Mouse (Mus musculus) ovary, adult 10 weeks (tissue): ENCODE measurements around the gene Pclaf. TPM values are rescaled to one million over a fixed set of nuclear protein-coding genes. Genes with fewer than 3 reads are reported as not detected.

Experiments used
- polyA plus RNA-seq: library from polyadenylated mRNA; stranded (reverse); fragments of 350-450 nt; fragmentation: Illumina TruSeq; extraction: RNeasy Lipid Tissue Mini Kit (QIAGEN cat#74804); gene quantifications from one replicate; pipeline ENCODE4 v1.2.3, GENCODE M21; 2014

The Pclaf gene
- polyA plus RNA-seq, result 101 TPM

GRCm38 (mm10) chr9:65890143-65890628 lies at the start of gene Pclaf:
Gene Pclaf (plus strand): TSS chr9:65890237.

GRCm38 (mm10) chr9:65908394-65909300 lies 18.6 kb downstream of the Pclaf start, which contains the start of the genes Trip4 and Csnk1g1:
Gene Trip4 (minus strand): TSS chr9:65908794.
Gene Csnk1g1 (plus strand): TSS chr9:65908924.

Other genes starting within 250 kb of the Pclaf start
- gene Oaz2, start 222.2 kb upstream of the Pclaf start, polyA plus RNA-seq, result 70.7 TPM
- 13.9 TPM for gene Zfp609, start 62.7 kb upstream of the Pclaf start, polyA plus RNA-seq
- 60.6 TPM for gene Trip4, start 18.6 kb downstream of the Pclaf start, polyA plus RNA-seq
- 51.7 TPM for gene Csnk1g1, start 18.7 kb downstream of the Pclaf start, polyA plus RNA-seq
- 297 TPM for gene Ppib, start 170.0 kb downstream of the Pclaf start, polyA plus RNA-seq
- 0.23 TPM for gene Snx22, start 179.5 kb downstream of the Pclaf start, polyA plus RNA-seq
- 114 TPM for gene Snx1, start 236.3 kb downstream of the Pclaf start, polyA plus RNA-seq
- gene Ciao2a, start 236.4 kb downstream of the Pclaf start, polyA plus RNA-seq, result 121 TPM